Mouse (Mus musculus) testis, adult 2 months (tissue): ENCODE measurements around the gene Ky. TPM values are rescaled to one million over a fixed set of nuclear protein-coding genes. Genes with fewer than 3 reads are reported as not detected.

Source experiments
- H3K27ac ChIP-seq: fragments of 200-500 bp; 2 replicates; pipeline ENCODE4 v1.5.1; 2012; ENCODE audit warnings: low read depth, low read length; ENCODE audit not compliant: control insufficient read depth, insufficient read depth
- H3K27me3 ChIP-seq: fragments of 200-500 bp; 2 replicates; pipeline ENCODE4 v1.6.1; 2012; ENCODE audit warnings: mild to moderate bottlenecking, low read length, moderate library complexity; ENCODE audit not compliant: control insufficient read depth, insufficient read depth
- H3K36me3 ChIP-seq: fragments of 200-500 bp; 2 replicates; pipeline ENCODE4 v1.6.1; 2012; ENCODE audit warnings: mild to moderate bottlenecking, low read length; ENCODE audit not compliant: control insufficient read depth, insufficient read depth
- H3K4me1 ChIP-seq: fragments of 200-500 bp; 2 replicates; pipeline ENCODE4 v1.6.1; 2012; ENCODE audit warnings: low read length; ENCODE audit not compliant: control insufficient read depth, insufficient read depth
- H3K4me3 ChIP-seq: fragments of 200-500 bp; 2 replicates; pipeline ENCODE4 v1.5.1; 2012; ENCODE audit warnings: low read depth, mild to moderate bottlenecking, low read length, moderate library complexity, mixed read lengths; ENCODE audit not compliant: control insufficient read depth
- CTCF ChIP-seq: fragments of 200-500 bp; IDR thresholded peaks from 2 replicates; pipeline ENCODE4 v1.5.1; 2012; ENCODE audit warnings: low read depth, mild to moderate bottlenecking, inconsistent platforms, low read length, moderate library complexity; ENCODE audit not compliant: control insufficient read depth, insufficient read depth, insufficient replicate concordance
- POLR2A ChIP-seq: fragments of 200-500 bp; IDR thresholded peaks from 2 replicates; pipeline ENCODE4 v1.6.1; 2012; ENCODE audit warnings: low read depth, mild to moderate bottlenecking, inconsistent platforms, low read length, moderate library complexity; ENCODE audit not compliant: control insufficient read depth
- polyA plus RNA-seq: library from polyadenylated mRNA; depleted of rRNA; stranded (reverse); fragments of >200 nt; gene quantifications from 2 replicates; pipeline ENCODE4 v1.2.3, GENCODE M21; 2012

The Ky gene
- polyA plus RNA-seq, 1 experiment, result 0.54 TPM

- TF ChIP-seq CTCF (no peak), POLR2A (no peak)
- Histone ChIP-seq H3K4me3 (no peak overlapping the region), H3K27me3 (no peaks in the 10 kb centered on the region), H3K36me3 (no peaks in the 10 kb centered on the region), H3K4me1 (peaks cover 6% of the 10 kb centered on the region), H3K27ac (no peak overlapping the region)
Measured at GRCm38 (mm10) chr9:102504716-102505378, 703 bp upstream of the Ky start.

- Histone ChIP-seq H3K27me3 (no peaks in the 10 kb centered on the region), H3K27ac (no peak overlapping the region), H3K4me1 (peaks cover 6% of the 10 kb centered on the region), H3K4me3 (no peak overlapping the region), H3K36me3 (no peaks in the 10 kb centered on the region)
- TF ChIP-seq POLR2A (no peak), CTCF (no peak)
Measured at GRCm38 (mm10) chr9:102508315-102508714, 2.8 kb downstream of the Ky start.

GRCm38 (mm10) chr9:102511423-102511822, 5.9 kb downstream of the Ky start:
- 0 out of 2 replicates have a peak, but pooled peaks cover 2% of the 10 kb centered on the region for H3K4me1 ChIP-seq
- no peak overlapping the region for H3K27ac ChIP-seq
- no peaks in the 10 kb centered on the region for H3K36me3 ChIP-seq
- TF ChIP-seq CTCF (no peak), POLR2A (no peak)
- H3K4me3 ChIP-seq, result no peak overlapping the region
- H3K27me3 ChIP-seq, result no peaks in the 10 kb centered on the region

DNA sequence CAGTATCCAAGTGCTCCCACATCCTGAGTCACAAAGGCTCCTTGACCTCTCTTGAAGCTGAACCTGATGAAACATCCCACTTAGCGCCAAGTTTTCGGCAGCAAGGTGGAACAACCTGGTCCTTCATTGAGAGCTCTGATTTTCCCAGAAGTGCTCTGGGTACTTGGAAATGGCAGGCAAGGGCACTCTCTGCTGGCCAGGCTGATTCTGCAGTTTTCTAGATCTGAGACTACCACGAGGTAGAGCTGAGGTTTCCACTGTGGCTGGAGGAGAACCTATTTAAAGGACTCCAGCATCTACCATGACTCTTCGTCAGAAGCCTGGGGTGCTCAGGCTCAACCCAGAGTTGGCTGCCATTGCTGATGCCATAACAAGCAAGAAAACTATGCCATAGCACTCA, 8.0 kb downstream of the Ky start:
- TF ChIP-seq CTCF, result no peak
- TF ChIP-seq POLR2A, result no peak
- H3K27me3 ChIP-seq, result no peaks in the 10 kb centered on the region
- no peaks in the 10 kb centered on the region for H3K36me3 ChIP-seq
- no peaks in the 10 kb centered on the region for H3K4me1 ChIP-seq
- H3K4me3 ChIP-seq, result no peak overlapping the region
- H3K27ac ChIP-seq, result no peak overlapping the region

DNA sequence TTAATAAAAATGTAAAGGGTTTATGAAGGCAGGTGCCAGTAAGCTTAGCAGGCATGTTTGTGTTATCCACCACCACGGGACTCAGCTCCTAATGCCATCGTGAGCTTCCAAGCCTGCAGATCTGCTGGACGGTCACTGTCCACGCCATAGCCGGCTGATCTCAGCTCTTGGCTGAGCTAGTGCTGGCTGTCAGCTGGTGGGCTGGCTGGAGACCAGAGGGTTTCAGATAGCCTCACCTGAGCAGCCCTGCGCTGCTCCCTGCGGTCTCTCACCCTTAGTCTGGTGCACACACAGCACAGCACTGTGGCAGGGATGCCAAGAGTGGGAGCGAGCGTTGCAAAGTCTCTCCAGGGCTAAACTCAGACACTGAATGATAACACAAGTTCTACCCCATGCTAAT, 12.9 kb downstream of the Ky start:
- no peak for TF ChIP-seq POLR2A
- TF ChIP-seq CTCF, result no peak
- H3K27ac ChIP-seq, result no peak overlapping the region
- no peaks in the 10 kb centered on the region for H3K27me3 ChIP-seq
- no peaks in the 10 kb centered on the region for H3K36me3 ChIP-seq
- no peak overlapping the region for H3K4me3 ChIP-seq
- H3K4me1 ChIP-seq, result no peaks in the 10 kb centered on the region; the same call in 1 of the 2 replicates

DNA sequence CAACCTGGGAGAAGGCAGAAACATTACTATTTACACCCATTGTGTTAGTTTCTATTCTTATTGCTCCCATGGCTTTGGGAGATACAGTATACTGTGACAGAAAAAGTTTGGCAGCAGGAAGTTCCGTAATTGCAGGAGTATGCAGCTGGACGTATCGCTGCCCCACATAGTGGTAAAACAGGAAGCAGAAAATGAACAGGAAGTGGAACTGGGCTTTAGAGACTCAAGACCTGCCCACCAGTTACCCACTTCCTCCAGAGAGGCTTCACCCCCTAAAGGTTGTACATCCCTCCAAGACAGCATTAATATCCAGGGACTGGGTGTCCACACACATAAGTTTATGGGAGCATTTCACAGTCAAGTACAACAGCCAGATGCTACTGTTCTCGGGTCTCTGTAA, 15.8 kb downstream of the Ky start:
- H3K27ac ChIP-seq, result no peak overlapping the region
- no peaks in the 10 kb centered on the region for H3K36me3 ChIP-seq
- H3K4me1 ChIP-seq, result no peaks in the 10 kb centered on the region; the same call in 1 of the 2 replicates
- H3K27me3 ChIP-seq, result no peaks in the 10 kb centered on the region
- TF ChIP-seq POLR2A, result no peak
- no peak for TF ChIP-seq CTCF
- no peak overlapping the region for H3K4me3 ChIP-seq

- Histone ChIP-seq H3K27me3 (no peaks in the 10 kb centered on the region), H3K27ac (no peak overlapping the region), H3K4me3 (no peak overlapping the region), H3K4me1 (peaks cover 6% of the 10 kb centered on the region), H3K36me3 (no peaks in the 10 kb centered on the region)
- TF ChIP-seq CTCF, result no peak
- TF ChIP-seq POLR2A, result no peak
Measured at GRCm38 (mm10) chr9:102528106-102528505, 22.6 kb downstream of the Ky start.
